Mouse (Mus musculus) thymus, postnatal 25 days (tissue): ENCODE measurements around the gene Shroom1.

Source experiments
- DNase-seq: peaks from one replicate; pipeline ENCODE4 v3.0.0; 2022

Shroom1 gene

GRCm38 (mm10) chr11:53481088-53481730 lies 24.2 kb downstream of the Shroom1 start:
- no peak for DNase-seq

- no peak for DNase-seq
Measured at GRCm38 (mm10) chr11:53483159-53483891, 26.3 kb downstream of the Shroom1 start.

- DNase-seq: no peak
Measured at GRCm38 (mm10) chr11:53485719-53486118, 28.7 kb downstream of the Shroom1 start.

- no peak for DNase-seq
Measured at GRCm38 (mm10) chr11:53486351-53486750, 29.3 kb downstream of the Shroom1 start.

DNA sequence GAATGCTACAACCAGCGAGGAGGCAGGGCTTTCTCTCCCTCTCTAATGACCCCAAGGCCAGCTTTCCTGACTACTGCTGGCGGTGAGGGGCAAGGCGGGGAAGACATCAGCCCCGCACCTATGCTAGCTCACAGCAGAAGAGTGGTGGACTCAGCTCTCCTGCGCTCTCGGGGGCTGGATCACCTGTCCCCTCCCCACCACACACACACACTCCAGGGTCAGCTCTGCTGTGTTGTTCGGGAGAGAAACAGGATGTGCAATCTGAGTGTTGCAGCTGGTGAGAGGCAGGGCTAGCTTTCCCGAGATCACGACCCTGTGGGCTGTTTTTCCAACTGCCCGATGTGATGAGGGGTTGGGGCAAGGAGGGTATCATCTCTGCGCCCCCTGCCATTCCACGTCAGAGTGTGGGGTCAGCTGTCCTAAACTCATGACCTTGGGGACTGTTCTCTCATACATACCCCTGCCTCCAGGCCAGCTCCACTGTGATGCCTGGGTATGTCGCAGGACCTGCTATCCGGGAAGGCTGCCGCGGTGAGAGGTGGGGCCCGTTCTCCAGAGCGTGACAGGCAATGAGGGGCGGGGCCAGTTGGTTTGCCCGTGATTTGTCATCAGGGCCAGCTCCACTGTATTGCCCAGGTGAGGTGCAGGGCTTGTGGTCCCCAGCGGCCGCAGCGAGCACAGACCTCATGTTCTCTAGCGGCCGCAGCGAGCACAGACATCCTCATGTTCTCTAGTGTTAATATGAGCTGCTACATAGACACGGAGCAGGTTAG lies 30.0 kb downstream of the Shroom1 start:
- no peak for DNase-seq

- no peak for DNase-seq
Measured at GRCm38 (mm10) chr11:53489007-53489406, 32.0 kb downstream of the Shroom1 start.

DNA sequence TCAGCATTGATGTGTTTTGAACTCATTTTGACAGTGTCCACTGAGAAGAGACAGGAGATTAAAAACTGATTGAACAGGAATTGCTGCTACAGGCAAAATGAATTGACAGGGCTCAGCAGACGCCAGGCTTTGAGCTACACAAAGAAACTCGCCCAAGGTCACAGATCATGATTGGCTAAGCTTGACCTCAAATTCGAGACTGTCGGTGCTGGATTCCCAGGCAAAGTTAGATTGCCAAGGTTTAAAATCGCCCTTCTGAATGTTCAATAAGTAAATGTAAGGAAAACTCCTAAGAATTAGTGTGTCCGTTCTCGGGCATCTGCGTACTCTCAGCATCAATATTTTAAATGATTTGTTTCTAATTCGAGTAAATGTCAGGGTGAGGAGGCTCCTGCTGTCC lies 32.4 kb downstream of the Shroom1 start:
- no peak for DNase-seq

DNA sequence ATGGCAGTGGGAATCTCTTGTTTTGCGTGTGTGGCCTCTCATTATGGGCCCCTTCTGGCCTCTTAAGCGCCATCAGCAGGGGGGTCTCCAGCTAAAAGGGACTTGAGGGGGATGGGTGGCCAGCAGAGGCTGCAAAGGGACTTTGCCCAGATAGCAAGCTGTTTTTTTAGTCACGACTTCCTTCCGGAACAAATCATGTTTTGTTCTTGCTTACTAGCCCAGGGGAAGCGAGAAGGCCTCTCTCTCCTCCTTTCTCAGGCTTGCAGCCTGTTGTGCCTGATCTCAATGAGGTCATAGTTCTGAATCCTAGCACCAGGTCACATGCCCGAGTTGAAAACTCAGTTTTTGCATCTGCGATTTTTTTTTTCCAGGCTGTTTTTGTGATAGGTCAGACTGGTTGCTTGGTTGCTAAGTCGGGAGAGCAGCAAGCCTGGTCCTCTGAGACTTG lies 35.0 kb downstream of the Shroom1 start:
- DNase-seq: no peak

GRCm38 (mm10) chr11:53493243-53493955 lies 36.4 kb downstream of the Shroom1 start:
- DNase-seq: no peak

- DNase-seq: no peak
Measured at GRCm38 (mm10) chr11:53495417-53495816, 38.4 kb downstream of the Shroom1 start.

DNA sequence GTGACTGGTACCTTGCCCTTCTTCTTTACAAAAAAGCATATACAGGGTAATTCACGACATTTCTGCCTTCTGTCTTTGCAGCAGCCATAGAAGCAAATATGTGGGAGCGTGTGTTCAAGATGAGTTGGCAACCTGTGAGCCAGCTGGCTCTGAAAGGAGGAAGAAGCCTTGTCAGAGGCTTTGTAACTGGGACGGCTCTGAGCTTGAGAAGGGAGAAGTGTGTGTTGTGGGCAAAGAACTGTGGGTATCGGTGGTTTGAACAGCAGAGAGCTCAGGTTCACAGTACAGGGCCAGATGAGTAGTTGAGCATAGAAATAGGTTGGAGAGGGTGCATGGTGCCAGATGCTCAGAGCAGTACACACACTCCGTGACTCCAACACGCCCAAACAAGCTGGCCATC lies 39.9 kb downstream of the Shroom1 start:
- DNase-seq: peak; percentile 32

DNA sequence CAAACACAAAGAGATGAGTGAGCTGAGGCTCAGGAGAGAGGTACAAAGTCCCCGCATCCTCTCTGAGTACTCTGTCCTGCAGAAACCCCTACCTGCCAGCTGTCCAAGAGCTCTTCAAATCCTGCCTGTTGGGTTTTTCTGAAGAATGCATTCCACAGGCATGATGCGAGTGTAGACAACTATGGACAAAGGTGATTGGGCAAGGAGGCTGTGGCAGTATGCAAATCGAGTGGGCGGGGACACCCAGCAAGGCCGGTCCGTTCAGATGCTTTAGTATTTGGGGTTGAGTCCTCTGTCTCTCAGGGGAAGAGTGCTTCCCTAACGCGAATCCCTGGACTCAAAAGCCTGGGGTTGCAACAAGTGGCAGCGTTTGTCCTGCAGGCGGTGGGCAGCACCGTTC lies 43.6 kb downstream of the Shroom1 start:
- DNase-seq: no peak

GRCm38 (mm10) chr11:53502039-53502765 lies 45.2 kb downstream of the Shroom1 start:
- DNase-seq: no peak

DNA sequence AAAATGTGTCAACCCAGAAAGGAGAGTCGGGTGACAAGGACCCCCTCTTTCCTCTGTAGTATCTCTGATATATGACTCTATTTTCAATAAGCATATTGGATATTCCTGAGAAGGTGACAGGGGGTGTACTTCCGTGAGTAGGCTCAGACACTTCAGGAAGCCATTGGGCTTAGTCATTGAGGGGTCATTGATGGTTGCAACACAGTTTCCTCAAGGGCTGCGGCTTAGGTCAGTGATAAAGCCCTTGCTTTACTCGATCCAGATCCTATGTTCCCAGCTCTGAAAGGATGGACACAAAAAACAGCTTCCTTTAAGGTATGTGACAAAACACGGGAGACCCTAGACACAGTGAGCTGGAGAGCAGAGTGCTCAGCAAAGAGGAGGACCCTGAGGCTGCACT lies 46.7 kb downstream of the Shroom1 start:
- no peak for DNase-seq

DNA sequence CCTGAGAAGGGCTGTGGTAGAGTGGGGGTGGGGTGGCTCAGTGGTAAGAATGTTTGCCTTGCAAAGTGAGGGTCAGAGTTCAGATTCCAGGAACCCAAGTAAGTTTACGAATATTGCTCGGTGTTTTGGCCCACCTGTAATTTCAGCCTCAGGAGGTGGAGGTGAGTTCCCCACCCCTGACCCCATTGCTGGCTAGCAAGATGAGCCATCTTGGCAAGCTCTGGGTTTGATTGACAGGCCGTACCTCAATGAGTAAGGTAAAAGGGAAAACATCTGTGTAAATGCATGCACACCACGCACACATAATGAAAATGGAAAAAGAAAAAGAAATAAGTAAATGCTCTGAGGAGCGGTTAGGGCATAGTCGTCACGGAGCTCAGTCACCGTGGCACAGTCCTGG lies 47.4 kb downstream of the Shroom1 start:
- no peak for DNase-seq

DNA sequence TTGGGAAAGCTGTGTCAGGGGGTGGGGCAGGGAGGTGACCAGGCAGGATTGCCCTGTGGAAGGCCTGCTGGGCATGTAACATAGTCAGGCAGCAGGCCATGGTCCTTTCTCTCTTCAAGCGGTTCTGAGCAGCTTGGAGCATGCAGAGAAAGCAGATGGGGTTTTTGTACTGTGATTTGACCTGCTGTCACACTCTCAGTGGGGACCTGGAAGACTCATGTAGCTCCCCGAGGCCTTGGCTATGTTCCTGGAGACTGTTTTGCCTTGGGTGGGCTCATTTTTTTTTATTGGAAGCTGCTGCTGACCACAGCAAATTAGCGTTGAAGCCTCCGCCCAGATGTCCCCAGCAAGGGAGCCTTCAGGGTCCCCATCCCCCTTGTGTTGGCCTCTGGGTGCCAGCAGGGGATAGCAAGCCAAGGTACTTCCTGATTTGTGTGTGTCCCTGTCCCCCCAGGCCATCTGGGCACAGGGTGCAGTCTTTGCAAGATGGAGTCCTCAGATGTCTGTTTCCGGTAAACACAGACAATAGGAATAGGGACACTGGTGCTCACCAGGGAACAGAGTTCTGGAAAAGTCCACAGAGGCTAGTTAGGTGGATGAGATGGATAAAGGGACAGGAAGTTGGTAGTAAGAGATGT lies 48.1 kb downstream of the Shroom1 start:
- DNase-seq: no peak

GRCm38 (mm10) chr11:53507098-53507805 lies 50.2 kb downstream of the Shroom1 start:
- DNase-seq: no peak

DNA sequence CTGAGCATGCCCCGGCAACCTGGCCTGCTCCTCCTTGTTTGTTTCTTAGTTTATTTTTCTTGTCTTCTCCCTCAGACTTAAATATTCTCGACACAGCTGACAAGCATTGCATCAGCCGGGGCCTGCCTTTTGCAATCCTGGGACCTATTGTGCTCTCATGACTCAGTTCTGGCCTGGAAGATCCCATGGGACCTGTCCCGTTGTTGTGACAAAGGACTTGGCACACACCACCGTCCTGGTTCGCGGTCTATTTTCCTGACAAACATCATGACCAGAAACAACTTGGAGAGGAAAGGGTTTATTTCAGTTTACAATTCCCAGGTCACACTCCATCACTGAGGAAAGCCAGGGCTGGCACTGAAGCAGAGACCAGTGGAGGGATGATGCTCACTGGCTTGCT lies 51.1 kb downstream of the Shroom1 start:
- DNase-seq: no peak

DNA sequence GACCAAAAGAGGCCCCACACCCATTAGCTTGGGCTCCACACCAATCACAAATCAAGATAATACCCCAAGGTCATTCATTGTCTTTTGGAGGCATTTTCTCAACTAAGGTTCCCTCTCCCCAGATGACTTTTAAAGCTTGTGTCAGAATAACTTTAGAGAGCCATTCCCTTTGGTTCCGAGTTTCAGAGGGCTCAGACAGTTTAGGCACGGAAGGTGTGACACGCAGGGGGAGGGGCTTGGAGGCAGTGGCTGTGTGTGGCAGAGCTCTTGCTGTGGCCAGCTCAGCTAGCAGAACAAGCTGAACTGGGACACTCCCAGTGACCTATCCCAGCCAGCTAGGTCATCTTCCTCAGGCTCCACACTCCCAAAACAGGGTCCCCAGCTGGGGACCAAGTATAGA lies 51.6 kb downstream of the Shroom1 start:
- DNase-seq: no peak

GRCm38 (mm10) chr11:53510351-53510750 lies 53.3 kb downstream of the Shroom1 start:
- no peak for DNase-seq
